Mouse (Mus musculus) C2C12 (cell line): ENCODE results near the gene Clgn. TPM values are rescaled to one million over a fixed set of nuclear protein-coding genes. Genes with fewer than 3 reads are reported as not detected.

ENCODE experiments used
- H3K27me3 ChIP-seq: one replicate; pipeline ENCODE4 v1.6.1; 2011; ENCODE audit not compliant: control insufficient read depth, insufficient read depth, insufficient read length
- H3K36me3 ChIP-seq: one replicate; pipeline ENCODE4 v1.6.1; 2011; ENCODE audit not compliant: control insufficient read depth, insufficient read depth
- H3K4me3 ChIP-seq: one replicate; pipeline ENCODE4 v1.5.1; 2011; ENCODE audit warnings: mild to moderate bottlenecking, control low read depth; ENCODE audit not compliant: poor library complexity, insufficient read depth, severe bottlenecking
- H3K79me2 ChIP-seq: one replicate; pipeline ENCODE4 v1.6.1; 2011; ENCODE audit not compliant: control insufficient read depth, insufficient read depth
- H3K79me3 ChIP-seq: one replicate; pipeline ENCODE4 v1.6.1; 2011; ENCODE audit warnings: low read depth, control low read depth
- H3ac ChIP-seq: one replicate; pipeline ENCODE3; 2011; ENCODE audit warnings: low read depth; ENCODE audit not compliant: control insufficient read depth, insufficient read length
- CEBPB ChIP-seq: IDR thresholded peaks from one replicate; pipeline ENCODE4 v1.6.1; 2011; ENCODE audit warnings: low read depth, mild to moderate bottlenecking, control low read depth, moderate library complexity
- CTCF ChIP-seq: IDR thresholded peaks from one replicate; pipeline ENCODE4 v1.5.1; 2011; ENCODE audit not compliant: control insufficient read depth, insufficient read depth, insufficient read length
- FOSL1 ChIP-seq: IDR thresholded peaks from one replicate; pipeline ENCODE4 v1.8.0; 2011; ENCODE audit warnings: mild to moderate bottlenecking, low read length; ENCODE audit not compliant: poor library complexity, insufficient read depth, severe bottlenecking
- MAX ChIP-seq: IDR thresholded peaks from one replicate; pipeline ENCODE4 v1.6.1; 2011; ENCODE audit warnings: mild to moderate bottlenecking, control low read depth
- MYOD1 ChIP-seq: IDR thresholded peaks from one replicate; pipeline ENCODE4 v1.6.1; 2011; ENCODE audit warnings: low read depth; ENCODE audit not compliant: control insufficient read depth, insufficient read length
- MYOG ChIP-seq: IDR thresholded peaks from one replicate; pipeline ENCODE4 v1.6.1; 2011; ENCODE audit not compliant: control insufficient read depth, insufficient read length; ENCODE audit errors: extremely low read depth
- USF1 ChIP-seq: IDR thresholded peaks from one replicate; pipeline ENCODE4 v1.6.1; 2011; ENCODE audit warnings: low read depth, mild to moderate bottlenecking, control low read depth, moderate library complexity
- polyA plus RNA-seq: library from polyadenylated mRNA; unstranded; fragments of >200 nt; fragmentation: generic; extraction: Trizol; gene quantifications from one replicate; pipeline ENCODE4 v1.2.1, GENCODE M21; 2012; ENCODE audit warnings: missing spikeins

The Clgn gene
- polyA plus RNA-seq, 1 experiment: not detected

GRCm38 (mm10) chr8:83458222-83458621, 68.6 kb downstream of the Clgn start, which contains the start of gene Scoc:
Gene Scoc (minus strand): TSS chr8:83458391.
- no peaks in the 10 kb centered on the region for H3K36me3 ChIP-seq
- peaks cover 5% of the 10 kb centered on the region for H3K27me3 ChIP-seq
- H3ac ChIP-seq: no peak within 1 kb of the TSS
- no peak for TF ChIP-seq CTCF
- TF ChIP-seq CEBPB: no peak
- TF ChIP-seq MAX: no peak
- no peak for TF ChIP-seq FOSL1
- no peak for TF ChIP-seq USF1
- no peak for TF ChIP-seq MYOD1
- TF ChIP-seq MYOG: no peak
- H3K79me2 ChIP-seq: no peaks in the 10 kb centered on the region
- no peak within 1 kb of the TSS for H3K4me3 ChIP-seq
- no peaks in the 10 kb centered on the region for H3K79me3 ChIP-seq

GRCm38 (mm10) chr8:83459606-83460005, 69.9 kb downstream of the Clgn start:
- TF ChIP-seq CEBPB (no peak), MYOD1 (no peak), MAX (no peak), MYOG (no peak), USF1 (no peak), FOSL1 (no peak), CTCF (no peak)
- H3ac ChIP-seq: no peak overlapping the region
- no peak overlapping the region for H3K4me3 ChIP-seq
- H3K79me2 ChIP-seq: no peaks in the 10 kb centered on the region
- H3K36me3 ChIP-seq: no peaks in the 10 kb centered on the region
- peaks cover 5% of the 10 kb centered on the region for H3K27me3 ChIP-seq
- no peaks in the 10 kb centered on the region for H3K79me3 ChIP-seq

Other genes with a start within 250 kb of the Clgn start
- gene Tbc1d9, start 224.5 kb upstream of the Clgn start, polyA plus RNA-seq: 0.55 TPM
- 0.13 TPM for gene Gm10645, start 223.7 kb upstream of the Clgn start, polyA plus RNA-seq
- not detected for gene Ucp1, start 99.5 kb upstream of the Clgn start, polyA plus RNA-seq
- gene Elmod2, start 57.4 kb upstream of the Clgn start, polyA plus RNA-seq: 1.3 TPM
- not detected for gene Mgat4d, start 41.4 kb upstream of the Clgn start, polyA plus RNA-seq
- 41.6 TPM for gene Scoc, start 68.5 kb downstream of the Clgn start, polyA plus RNA-seq
- not detected for gene Olfr370, start 145.9 kb downstream of the Clgn start, polyA plus RNA-seq
- gene Ndufb7, start 176.8 kb downstream of the Clgn start, polyA plus RNA-seq: 302 TPM
- 193 TPM for gene Tecr, start 218.1 kb downstream of the Clgn start, polyA plus RNA-seq
- gene Dnajb1, start 218.3 kb downstream of the Clgn start, polyA plus RNA-seq: 41.0 TPM